Mouse (Mus musculus): ENCODE results near the gene Wfikkn1.
A peak's percentile ranks its signal among the peaks of the same experiment; 100 is the strongest.
"Not testable (repeated sequence)": the region's sequence is repeated elsewhere in the genome, so short reads cannot be mapped to it uniquely, and the experiment has no call there.

The Wfikkn1 gene

GRCm38 (mm10) chr17:25885636-25886035 lies 5.0 kb upstream of the Wfikkn1 start:
- DNase-seq (ENCODE audit: low spot score in 2 of 2), result peak in 1 of 2 experiments; percentile 37

GRCm38 (mm10) chr17:25883824-25884223 lies 3.2 kb upstream of the Wfikkn1 start:
- DNase-seq (ENCODE audit: low spot score in 2 of 2), result no peak

GRCm38 (mm10) chr17:25883268-25883667 lies 2.6 kb upstream of the Wfikkn1 start:
- DNase-seq (ENCODE audit: low spot score in 2 of 2), result no peak

- no peak for DNase-seq (ENCODE audit: low spot score in 2 of 2)
Observed at GRCm38 (mm10) chr17:25882306-25882705, 1.6 kb upstream of the Wfikkn1 start.

- DNase-seq (ENCODE audit: low spot score in 2 of 2), result no peak
Observed at GRCm38 (mm10) chr17:25881691-25882090, 1.0 kb upstream of the Wfikkn1 start.

- no peak for DNase-seq (ENCODE audit: low spot score in 2 of 2)
Observed at GRCm38 (mm10) chr17:25880913-25881641, 419 bp upstream of the Wfikkn1 start.

GRCm38 (mm10) chr17:25879750-25880149 lies 908 bp downstream of the Wfikkn1 start:
- no peak for DNase-seq (ENCODE audit: low spot score in 2 of 2)

- no peak for DNase-seq (ENCODE audit: low spot score in 2 of 2)
Observed at GRCm38 (mm10) chr17:25879261-25879660, 1.4 kb downstream of the Wfikkn1 start.

GRCm38 (mm10) chr17:25878611-25879180 lies 2.0 kb downstream of the Wfikkn1 start:
- DNase-seq (ENCODE audit: low spot score in 2 of 2), result no peak

- DNase-seq (ENCODE audit: low spot score in 2 of 2), result no peak
Observed at GRCm38 (mm10) chr17:25877741-25878610, 2.7 kb downstream of the Wfikkn1 start.

GRCm38 (mm10) chr17:25877025-25877424 lies 3.6 kb downstream of the Wfikkn1 start:
- DNase-seq (ENCODE audit: low spot score in 2 of 2), result no peak

- no peak for DNase-seq (ENCODE audit: low spot score in 2 of 2)
Observed at GRCm38 (mm10) chr17:25876347-25876915, 4.2 kb downstream of the Wfikkn1 start.

- peak; percentile 81 for DNase-seq (ENCODE audit: low spot score in 2 of 2)
Observed at GRCm38 (mm10) chr17:25875171-25876136, 5.2 kb downstream of the Wfikkn1 start.

- DNase-seq (ENCODE audit: low spot score in 2 of 2), result peak; percentile 92 to 96
Observed at GRCm38 (mm10) chr17:25874721-25875170, 5.9 kb downstream of the Wfikkn1 start, which contains the start of gene Mettl26. Gene Mettl26, plus strand, starts transcription at chr17:25875074.

- DNase-seq (ENCODE audit: low spot score in 2 of 2), result no peak
Observed at GRCm38 (mm10) chr17:25874148-25874720, 6.4 kb downstream of the Wfikkn1 start.

GRCm38 (mm10) chr17:25873405-25874147 lies 7.1 kb downstream of the Wfikkn1 start:
- no peak for DNase-seq (ENCODE audit: low spot score in 2 of 2)

- DNase-seq (ENCODE audit: low spot score in 2 of 2), result no peak
Observed at GRCm38 (mm10) chr17:25872676-25873075, 8.0 kb downstream of the Wfikkn1 start.

- DNase-seq (ENCODE audit: low spot score in 2 of 2), result not testable (repeated sequence)
Observed at GRCm38 (mm10) chr17:25871566-25871965, 9.1 kb downstream of the Wfikkn1 start.

GRCm38 (mm10) chr17:25869954-25870353 lies 10.7 kb downstream of the Wfikkn1 start:
- DNase-seq (ENCODE audit: low spot score in 2 of 2), result no peak

GRCm38 (mm10) chr17:25869498-25869897 lies 11.2 kb downstream of the Wfikkn1 start:
- no peak for DNase-seq (ENCODE audit: low spot score in 2 of 2)

All from thymus, postnatal 10 days (tissue).